Mouse (Mus musculus) CH12.LX (cell line): ENCODE data around the gene Ints2. TPM values are rescaled to one million over a fixed set of nuclear protein-coding genes. Genes with fewer than 3 reads are reported as not detected.

ENCODE experiments used
- DNase-seq: peaks from one replicate; pipeline ENCODE4 v3.0.0-alpha.2; 2013; ENCODE audit errors: extremely low read depth
- H3K27ac ChIP-seq: 2 replicates; pipeline ENCODE4 v1.5.1; 2012; ENCODE audit warnings: low read depth, mild to moderate bottlenecking, control low read depth, moderate library complexity; ENCODE audit not compliant: insufficient read depth
- H3K27me3 ChIP-seq: replicated peaks from 2 replicates; pipeline ENCODE3; 2012; ENCODE audit warnings: inconsistent platforms
- H3K36me3 ChIP-seq, 2 experiments: replicated peaks in 1 of 2; 2 replicates each; pipeline versions ENCODE3 to v1.6.1; 2012; ENCODE audit warnings: inconsistent platforms in 1 of 2, low read length in 1 of 2, mild to moderate bottlenecking in 1 of 2, mixed read lengths in 1 of 2, moderate library complexity in 1 of 2; ENCODE audit not compliant: control insufficient read depth in 1 of 2, insufficient read depth in 1 of 2
- H3K4me1 ChIP-seq, 2 experiments: 2 replicates each; pipeline ENCODE4 v1.6.1; 2012; ENCODE audit warnings: inconsistent platforms in 1 of 2, moderate library complexity in 1 of 2; ENCODE audit not compliant: insufficient read depth in 2 of 2, control insufficient read depth in 1 of 2
- H3K4me2 ChIP-seq: 2 replicates; pipeline ENCODE4 v1.6.1; 2012; ENCODE audit warnings: low read depth, mild to moderate bottlenecking, control low read depth; ENCODE audit not compliant: poor library complexity, insufficient read depth, severe bottlenecking
- H3K4me3 ChIP-seq, 3 experiments: fragments of 150-350 bp in 1 of 3; sonication (generic) in 1 of 3; replicated peaks in 1 of 3; 2 replicates each; pipeline versions ENCODE3 to v1.5.1; 2011 to 2012; ENCODE audit warnings: low read depth in 2 of 3, low read length in 2 of 3, mild to moderate bottlenecking in 2 of 3, moderate library complexity in 2 of 3, control low read depth in 1 of 3, improper control_type of control experiment in 1 of 3, inconsistent platforms in 1 of 3, mixed read lengths in 1 of 3; ENCODE audit not compliant: poor library complexity in 1 of 3
- H3K79me2 ChIP-seq: replicated peaks from 2 replicates; pipeline ENCODE4 v1.6.1; 2012; ENCODE audit warnings: mild to moderate bottlenecking, moderate library complexity; ENCODE audit not compliant: control insufficient read depth, poor library complexity, insufficient read depth, severe bottlenecking; ENCODE audit errors: extremely low read depth
- H3K9ac ChIP-seq: 2 replicates; pipeline ENCODE4 v1.6.1; 2012; ENCODE audit warnings: low read depth, mild to moderate bottlenecking, control low read depth, moderate library complexity; ENCODE audit not compliant: insufficient read depth
- H3K9me3 ChIP-seq: replicated peaks from 2 replicates; pipeline ENCODE3; 2012; ENCODE audit warnings: low read length, inconsistent platforms, mixed read lengths
- BHLHE40 ChIP-seq: IDR thresholded peaks from 2 replicates; pipeline ENCODE4 v1.6.1; 2011; ENCODE audit warnings: mild to moderate bottlenecking, low read depth, low read length, improper control_type of control experiment
- CTCF ChIP-seq, 2 experiments: IDR thresholded peaks in 1 of 2; conservative IDR thresholded peaks in 1 of 2; 2 replicates each; pipeline ENCODE4 v1.5.1; 2011 to 2012; ENCODE audit warnings: low read depth in 2 of 2, low read length in 2 of 2, improper control_type of control experiment in 1 of 2, inconsistent platforms in 1 of 2, mild to moderate bottlenecking in 1 of 2, moderate library complexity in 1 of 2
- E2F4 ChIP-seq: IDR thresholded peaks from 2 replicates; pipeline ENCODE4 v1.6.1; 2011; ENCODE audit warnings: low read depth, low read length, improper control_type of control experiment; ENCODE audit not compliant: insufficient replicate concordance
- ELF1 ChIP-seq: IDR thresholded peaks from 2 replicates; pipeline ENCODE4 v1.6.1; 2014; ENCODE audit warnings: low read depth, mild to moderate bottlenecking, inconsistent platforms, low read length, improper control_type of control experiment
- EP300 ChIP-seq: IDR thresholded peaks from 2 replicates; pipeline ENCODE4 v1.6.1; 2011; ENCODE audit warnings: low read length, improper control_type of control experiment
- ETS1 ChIP-seq: conservative IDR thresholded peaks from 2 replicates; pipeline ENCODE4 v1.6.1; 2012; ENCODE audit warnings: low read depth, mild to moderate bottlenecking, inconsistent platforms, low read length, improper control_type of control experiment, moderate library complexity
- IRF4 ChIP-seq: IDR thresholded peaks from 2 replicates; pipeline ENCODE4 v1.6.1; 2014; ENCODE audit warnings: low read depth, mild to moderate bottlenecking, inconsistent platforms, low read length, improper control_type of control experiment
- JUN ChIP-seq: IDR thresholded peaks from 2 replicates; pipeline ENCODE4 v1.6.1; 2011; ENCODE audit warnings: low read depth, mild to moderate bottlenecking, low read length, improper control_type of control experiment, moderate library complexity; ENCODE audit not compliant: insufficient read depth
- MAX ChIP-seq: IDR thresholded peaks from 2 replicates; pipeline ENCODE4 v1.6.1; 2011; ENCODE audit warnings: low read length, improper control_type of control experiment
- MAZ ChIP-seq: IDR thresholded peaks from 2 replicates; pipeline ENCODE4 v1.6.1; 2012; ENCODE audit warnings: low read depth, mild to moderate bottlenecking, inconsistent platforms, low read length, improper control_type of control experiment, moderate library complexity
- MEF2A ChIP-seq: IDR thresholded peaks from 2 replicates; pipeline ENCODE4 v1.6.1; 2014; ENCODE audit warnings: low read depth, mild to moderate bottlenecking, inconsistent platforms, low read length, improper control_type of control experiment, borderline replicate concordance
- MYC ChIP-seq: IDR thresholded peaks from 2 replicates; pipeline ENCODE4 v1.6.1; 2011; ENCODE audit warnings: low read depth, mild to moderate bottlenecking, improper control_type of control experiment, low read length
- POLR2AphosphoS2 ChIP-seq: IDR thresholded peaks from 2 replicates; pipeline ENCODE4 v1.6.1; 2011; ENCODE audit warnings: low read depth, low read length, improper control_type of control experiment
- RAD21 ChIP-seq: IDR thresholded peaks from 2 replicates; pipeline ENCODE4 v1.6.1; 2011; ENCODE audit warnings: low read depth, mild to moderate bottlenecking, low read length, improper control_type of control experiment, moderate library complexity
- SIN3A ChIP-seq: IDR thresholded peaks from 2 replicates; pipeline ENCODE4 v1.6.1; 2012; ENCODE audit warnings: low read length, improper control_type of control experiment, inconsistent platforms
- TBP ChIP-seq: conservative IDR thresholded peaks from 2 replicates; pipeline ENCODE4 v1.6.1; 2011; ENCODE audit warnings: low read depth, low read length, improper control_type of control experiment
- UBTF ChIP-seq: IDR thresholded peaks from 2 replicates; pipeline ENCODE4 v1.6.1; 2012; ENCODE audit warnings: low read depth, mild to moderate bottlenecking, inconsistent platforms, low read length, improper control_type of control experiment, moderate library complexity
- ZMIZ1 ChIP-seq: IDR thresholded peaks from 2 replicates; pipeline ENCODE4 v1.6.1; 2012; ENCODE audit warnings: low read depth, mild to moderate bottlenecking, inconsistent platforms, low read length, improper control_type of control experiment
- ZNF384 ChIP-seq: IDR thresholded peaks from 2 replicates; pipeline ENCODE4 v1.6.1; 2012; ENCODE audit warnings: low read depth, low read length, improper control_type of control experiment, inconsistent platforms
- dilution Hi-C: fragments of 300-500 bp; cut with MboI; formaldehyde crosslinking; loops from 2 replicates; pipeline ENCODE4 v1.14.3; 2020; ENCODE audit warnings: low sequenced_read_pairs; ENCODE audit not compliant: extremely low pct_unique_long_range_greater_than_20kb, extremely low pct_ligation_motif_present
- in situ Hi-C: fragments of 300-500 bp; cut with MboI; formaldehyde crosslinking; loops from 3 replicates; pipeline ENCODE4 v1.14.3; 2019; ENCODE audit warnings: low sequenced_read_pairs, low pct_ligation_motif_present, low pct_unique_long_range_greater_than_20kb, mixed read lengths
- polyA plus RNA-seq: library from polyadenylated mRNA; unstranded; fragments of >175 nt; gene quantifications from 2 replicates; pipeline ENCODE4 v1.2.1, GENCODE M21; 2012; ENCODE audit warnings: low read depth; ENCODE audit not compliant: insufficient read length
- total RNA-seq, 2 experiments: library from RNA; depleted of rRNA; stranded (reverse); fragments of 300-350 nt in 1 of 2; fragments of >200 nt in 1 of 2; gene quantifications; 2 replicates each; pipeline ENCODE4 v1.2.3; 2012 to 2014

Ints2 gene
- total and polyA plus RNA-seq, 3 experiments = 54.8 to 86.3 (median 58.8) TPM

- TF ChIP-seq UBTF (no peak), IRF4 (peak; percentile 55; the same call in 1 of the 2 replicates), SIN3A (peak; percentile 90), BHLHE40 (peak; percentile 28; the same call in 1 of the 2 replicates), ZMIZ1 (no peak), MYC (peak; percentile 94), MAZ (peak; percentile 87; the same call in 1 of the 2 replicates), POLR2AphosphoS2 (no peak; the same call in 1 of the 2 replicates), ELF1 (peak; percentile 91), ZNF384 (peak; percentile 91), ETS1 (peak; percentile 38), TBP (peak; percentile 84), EP300 (peak; percentile 41; the same call in 1 of the 2 replicates), MAX (peak; percentile 83), RAD21 (no peak)
Observed at GRCm38 (mm10) chr11:86201037-86201786, 56.2 kb downstream of the Ints2 start, which contains the start of gene Brip1 (continued).

GRCm38 (mm10) chr11:86200460-86201021, 56.8 kb downstream of the Ints2 start:
- peak overlapping the region; percentile 34; the same call in 1 of the 2 replicates for H3K27ac ChIP-seq
- peaks cover 3 to 49% of the 10 kb centered on the region in 2 experiments for H3K4me1 ChIP-seq
- TF ChIP-seq E2F4 (0 out of 2 replicates have a peak, but pooled peaks have one; percentile 26), CTCF (conservative IDR thresholded peaks at IDR 0.05 in 1 of 2, IDR thresholded peaks at IDR 0.05 in 1 of 2; ENCODE audit: low read depth in 2 of 2, low read length in 2 of 2) (no peak), MAX (peak; percentile 54), MEF2A (peak; percentile 43; the same call in 1 of the 2 replicates), ELF1 (peak; percentile 66), JUN (no peak), TBP (0 out of 2 replicates have a peak, but pooled peaks have one; percentile 59), POLR2AphosphoS2 (no peak)
- peaks cover 52% of the 10 kb centered on the region for H3K79me2 ChIP-seq
- peaks cover 23 to 60% of the 10 kb centered on the region in 2 experiments for H3K36me3 ChIP-seq
- dilution Hi-C loops = no loop called here
- H3K4me2 ChIP-seq = peak overlapping the region; percentile 94
- H3K9me3 ChIP-seq = no peaks in the 10 kb centered on the region
- H3K9ac ChIP-seq = peak overlapping the region; percentile 58
- no peaks in the 10 kb centered on the region for H3K27me3 ChIP-seq
- in situ Hi-C loops = no loop called here
- H3K4me3 ChIP-seq = peak overlapping the region; percentile 72 to 82 (median 74)
- DNase-seq = peak; percentile 76
